Mouse (Mus musculus) forebrain, embryonic 16.5 days (tissue): ENCODE results near the gene Ipo4. TPM values are rescaled to one million over a fixed set of nuclear protein-coding genes. Genes with fewer than 3 reads are reported as not detected.

ENCODE experiments used
- ATAC-seq: fragments of 200-750 bp; cut with Nextera tagmentation; 2 replicates; pipeline ENCODE4 v1.8.0; 2017; ENCODE audit warnings: mild to moderate bottlenecking, moderate library complexity
- H3K27ac ChIP-seq: fragments of 300-500 bp; sonication (generic); 2 replicates; pipeline ENCODE4 v1.5.1; 2014; ENCODE audit warnings: low read length, control low read depth
- H3K27me3 ChIP-seq: fragments of 300-500 bp; sonication (generic); replicated peaks from 2 replicates; pipeline ENCODE4 v1.6.1; 2014; ENCODE audit warnings: low read length; ENCODE audit not compliant: control insufficient read depth, insufficient read depth
- H3K36me3 ChIP-seq: fragments of 300-500 bp; sonication (generic); 2 replicates; pipeline ENCODE4 v1.6.1; 2014; ENCODE audit not compliant: control insufficient read depth, insufficient read depth
- H3K4me1 ChIP-seq: fragments of 300-500 bp; sonication (generic); replicated peaks from 2 replicates; pipeline ENCODE4 v1.6.1; 2014; ENCODE audit warnings: low read length; ENCODE audit not compliant: control insufficient read depth, insufficient read depth
- H3K4me2 ChIP-seq: fragments of 300-500 bp; sonication (generic); 2 replicates; pipeline ENCODE4 v1.6.1; 2014; ENCODE audit warnings: mild to moderate bottlenecking, low read length, control low read depth
- H3K4me3 ChIP-seq: fragments of 300-500 bp; sonication (generic); replicated peaks from 2 replicates; pipeline ENCODE4 v1.5.1; 2014; ENCODE audit warnings: mild to moderate bottlenecking, low read length, control low read depth
- H3K9ac ChIP-seq: fragments of 300-500 bp; sonication (generic); replicated peaks from 2 replicates; pipeline ENCODE4 v1.6.1; 2014; ENCODE audit warnings: low read depth, low read length, control low read depth
- H3K9me3 ChIP-seq: fragments of 300-500 bp; sonication (generic); 2 replicates; pipeline ENCODE4 v1.6.1; 2016; ENCODE audit warnings: low read length; ENCODE audit not compliant: control insufficient read depth
- WGBS: fragments of 180-500 bp; shearing (Covaris S2); extraction: QIAGEN DNeasy Blood & Tissue Kit; methylation state at CpG from one replicate; pipeline ENCODE4 v1.1.7; 2014; 5-methylcytosine and 5-hydroxymethylcytosine counted together
- polyA plus RNA-seq: library from polyadenylated mRNA; unstranded; fragments of >200 nt; fragmentation: Nextera tagmentation; extraction: Ambion mirVana; gene quantifications from 2 replicates; pipeline ENCODE4 v1.2.1, GENCODE M21; 2015

Ipo4 gene
- polyA plus RNA-seq, 1 experiment from 2014 or later: 110 TPM

- Histone ChIP-seq H3K36me3 (no peaks in the 10 kb centered on the region), H3K9me3 (no peaks in the 10 kb centered on the region), H3K4me2 (no peak overlapping the region), H3K27me3 (no peaks in the 10 kb centered on the region), H3K9ac (no peak overlapping the region), H3K4me3 (no peak overlapping the region), H3K27ac (no peak overlapping the region), H3K4me1 (peaks cover 15% of the 10 kb centered on the region)
- WGBS: 86% methylated on average over 13 of the region's 13 CpGs
- ATAC-seq: no peak
Measured at GRCm38 (mm10) chr14:55575711-55576110, 60.0 kb downstream of the Ipo4 start.

Other genes with a start within 250 kb of the Ipo4 start
- gene Dhrs4, start 157.2 kb downstream of the Ipo4 start, polyA plus RNA-seq: 43.3 and 48.2 TPM in 2 replicates
- gene Carmil3, start 145.3 kb downstream of the Ipo4 start, polyA plus RNA-seq: 29.4 and 38.1 TPM in 2 replicates
- gene Cpne6, start 125.5 kb downstream of the Ipo4 start, polyA plus RNA-seq: 9.9 and 18.0 TPM in 2 replicates
- not detected in 2 replicates for gene Nrl, start 111.0 kb downstream of the Ipo4 start, polyA plus RNA-seq
- 23.3 and 23.6 TPM in 2 replicates for gene Pck2, start 95.7 kb downstream of the Ipo4 start, polyA plus RNA-seq
- 123 and 127 TPM in 2 replicates for gene Dcaf11, start 76.0 kb downstream of the Ipo4 start, polyA plus RNA-seq
- 0.63 and 2.3 TPM in 2 replicates for gene A730061H03Rik, start 75.6 kb downstream of the Ipo4 start, polyA plus RNA-seq
- not detected in 2 replicates for gene Fitm1, start 60.3 kb downstream of the Ipo4 start, polyA plus RNA-seq
- gene Psme1, start 57.8 kb downstream of the Ipo4 start, polyA plus RNA-seq: 185 and 197 TPM in 2 replicates
- gene Emc9, start 50.7 kb downstream of the Ipo4 start, polyA plus RNA-seq: 12.9 and 23.4 TPM in 2 replicates
- 179 and 182 TPM in 2 replicates for gene Psme2, start 44.8 kb downstream of the Ipo4 start, polyA plus RNA-seq
- 16.9 and 22.5 TPM in 2 replicates for gene Rnf31, start 44.2 kb downstream of the Ipo4 start, polyA plus RNA-seq
- gene Irf9, start 32.4 kb downstream of the Ipo4 start, polyA plus RNA-seq: 7.8 and 11.8 TPM in 2 replicates
- gene Rec8, start 17.9 kb downstream of the Ipo4 start, polyA plus RNA-seq: 9.4 and 11.3 TPM in 2 replicates
- gene Gm49378, start 1.9 kb upstream of the Ipo4 start, polyA plus RNA-seq: 0.67 and 3.8 TPM in 2 replicates
- 62.1 and 66.2 TPM in 2 replicates for gene Tm9sf1, start 7.8 kb upstream of the Ipo4 start, polyA plus RNA-seq
- 0.29 and 0.51 TPM in 2 replicates for gene Tssk4, start 14.2 kb upstream of the Ipo4 start, polyA plus RNA-seq
- gene Mdp1, start 24.6 kb upstream of the Ipo4 start, polyA plus RNA-seq: 63.5 and 71.3 TPM in 2 replicates
- 52.5 and 62.6 TPM in 2 replicates for gene Gmpr2, start 36.0 kb upstream of the Ipo4 start, polyA plus RNA-seq
- 514 and 544 TPM in 2 replicates for gene Nedd8, start 36.2 kb upstream of the Ipo4 start, polyA plus RNA-seq
- gene Tinf2, start 45.9 kb upstream of the Ipo4 start, polyA plus RNA-seq: 31.4 and 32.6 TPM in 2 replicates
- gene Tgm1, start 78.0 kb upstream of the Ipo4 start, polyA plus RNA-seq: 0.26 and 0.28 TPM in 2 replicates
- gene Rabggta, start 86.3 kb upstream of the Ipo4 start, polyA plus RNA-seq: 52.6 and 53.3 TPM in 2 replicates
- gene Dhrs1, start 109.7 kb upstream of the Ipo4 start, polyA plus RNA-seq: 81.9 and 83.5 TPM in 2 replicates
- 36.4 and 46.0 TPM in 2 replicates for gene Nop9, start 109.7 kb upstream of the Ipo4 start, polyA plus RNA-seq
- 0.21 TPM in 1 of 2 replicates, not detected in the other for gene Cideb, start 122.5 kb upstream of the Ipo4 start, polyA plus RNA-seq
- 0.21 and 0.38 TPM in 2 replicates for gene Ltb4r2, start 125.5 kb upstream of the Ipo4 start, polyA plus RNA-seq
- 0.24 and 0.25 TPM in 2 replicates for gene Ltb4r1, start 130.0 kb upstream of the Ipo4 start, polyA plus RNA-seq
- gene Adcy4, start 148.1 kb upstream of the Ipo4 start, polyA plus RNA-seq: 3.2 and 3.7 TPM in 2 replicates
- 2.7 and 3.2 TPM in 2 replicates for gene Ripk3, start 152.9 kb upstream of the Ipo4 start, polyA plus RNA-seq
- 11.7 and 12.3 TPM in 2 replicates for gene Nfatc4, start 187.2 kb upstream of the Ipo4 start, polyA plus RNA-seq
- 11.3 and 13.2 TPM in 2 replicates for gene Nynrin, start 218.1 kb upstream of the Ipo4 start, polyA plus RNA-seq
- 0.14 and 0.21 TPM in 2 replicates for gene Cbln3, start 248.4 kb upstream of the Ipo4 start, polyA plus RNA-seq
- 10.3 and 11.1 TPM in 2 replicates for gene Khnyn, start 249.0 kb upstream of the Ipo4 start, polyA plus RNA-seq